Mouse (Mus musculus): Measurements from ENCODE around the gene Sacm1l.

- TF ChIP-seq CTCF (IDR thresholded peaks at IDR 0.05) (no peak), EP300 (IDR thresholded peaks at IDR 0.05) (no peak)
Observed at GRCm38 (mm10) chr9:123538189-123538588, 8.6 kb downstream of the Sacm1l start.

All from lung, postnatal 0 days (tissue).